Mouse (Mus musculus) cortical plate, adult 2 months (tissue): ENCODE results near the gene Nr2f6. TPM values are rescaled to one million over a fixed set of nuclear protein-coding genes. Genes with fewer than 3 reads are reported as not detected.

Experiments used
- H3K27ac ChIP-seq: fragments of 200-500 bp; 2 replicates; pipeline ENCODE4 v1.5.1; 2012; ENCODE audit warnings: low read length, control low read depth, inconsistent platforms; ENCODE audit not compliant: insufficient read depth
- H3K4me1 ChIP-seq: fragments of 200-500 bp; 2 replicates; pipeline ENCODE4 v1.6.1; 2011; ENCODE audit warnings: low read length; ENCODE audit not compliant: control insufficient read depth, insufficient read depth
- H3K4me3 ChIP-seq: fragments of 200-500 bp; 2 replicates; pipeline ENCODE4 v1.5.1; 2011; ENCODE audit warnings: mild to moderate bottlenecking, low read length, control low read depth; ENCODE audit not compliant: insufficient read depth
- CTCF ChIP-seq: fragments of 200-500 bp; IDR thresholded peaks from 2 replicates; pipeline ENCODE4 v1.5.1; 2011; ENCODE audit warnings: mild to moderate bottlenecking, control low read depth, low read length; ENCODE audit not compliant: insufficient read depth; ENCODE audit errors: extremely low read depth
- POLR2A ChIP-seq: fragments of 200-500 bp; IDR thresholded peaks from 2 replicates; pipeline ENCODE4 v1.6.1; 2011; ENCODE audit warnings: mild to moderate bottlenecking, low read length, control low read depth; ENCODE audit not compliant: insufficient read depth; ENCODE audit errors: extremely low read depth
- polyA plus RNA-seq: library from polyadenylated mRNA; depleted of rRNA; stranded (reverse); fragments of >200 nt; gene quantifications from 2 replicates; pipeline ENCODE4 v1.2.3, GENCODE M21; 2012

Nr2f6 gene
- polyA plus RNA-seq, 1 experiment = 38.9 TPM

DNA sequence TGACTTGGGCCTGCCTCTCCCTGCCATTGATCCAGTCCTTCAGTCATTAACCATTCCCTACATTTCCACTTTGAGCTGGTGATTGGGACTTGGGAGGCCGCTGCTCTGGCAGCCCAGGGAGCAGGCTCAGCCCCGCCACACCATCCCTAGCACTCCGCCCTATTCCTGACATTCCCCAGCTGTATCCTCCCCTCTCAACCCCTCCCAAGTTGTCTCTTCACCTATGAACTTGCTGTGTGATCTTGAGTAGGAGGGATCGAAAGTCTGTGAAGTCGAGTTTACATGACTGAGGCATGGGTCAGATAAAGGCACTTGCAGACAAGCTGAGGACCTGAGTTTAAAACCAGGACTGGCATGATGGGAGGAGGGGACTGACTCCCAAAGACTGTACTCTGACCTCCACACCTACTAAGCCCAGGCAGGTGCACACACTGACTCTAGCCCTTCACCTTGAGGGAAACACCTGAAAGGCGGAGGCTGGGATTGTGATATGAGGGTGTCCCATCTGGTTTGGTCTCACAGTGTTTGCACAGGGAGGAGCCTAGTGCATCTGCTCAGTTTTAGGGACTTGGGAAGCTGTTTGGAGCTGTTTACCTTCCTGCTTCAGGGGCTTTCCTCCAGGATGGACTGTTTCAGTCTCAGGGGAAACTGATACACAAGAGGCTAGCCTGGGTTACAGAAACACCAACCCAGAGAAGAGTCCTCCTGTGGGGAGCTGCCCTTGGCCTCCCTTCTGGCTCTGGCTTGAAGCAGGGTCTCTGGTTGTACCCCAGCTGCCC is 21.5 kb upstream of the Nr2f6 start:
- no peak overlapping the region for H3K4me3 ChIP-seq
- TF ChIP-seq POLR2A = no peak
- no peak for TF ChIP-seq CTCF
- H3K4me1 ChIP-seq = 0 out of 2 replicates have a peak, but pooled peaks cover 1% of the 10 kb centered on the region
- H3K27ac ChIP-seq = no peak overlapping the region

DNA sequence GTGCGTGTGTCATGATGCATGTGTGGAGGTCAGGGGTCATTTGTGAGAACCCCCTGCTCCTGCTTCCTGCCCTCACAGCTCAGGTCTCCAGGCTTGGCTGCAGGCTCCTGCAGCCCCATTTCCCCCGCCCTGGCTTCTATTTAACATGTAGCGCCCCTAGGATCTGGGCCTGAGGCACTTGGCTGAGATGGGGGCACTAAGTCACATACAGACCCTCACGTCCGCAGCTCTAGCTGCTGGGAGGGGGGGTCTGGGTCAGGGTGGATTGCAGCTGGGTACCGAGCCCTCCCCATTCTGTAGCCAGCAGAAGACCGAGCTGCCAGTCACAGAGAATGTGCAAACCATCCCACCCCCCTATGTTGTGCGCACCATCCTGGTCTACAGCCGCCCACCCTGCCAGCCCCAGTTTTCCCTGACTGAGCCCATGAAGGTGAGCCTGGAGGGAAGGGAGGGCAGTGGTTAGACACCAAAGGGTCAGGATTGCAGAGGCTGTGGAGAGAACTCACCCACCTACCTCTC is 20.7 kb upstream of the Nr2f6 start:
- Histone ChIP-seq H3K27ac (no peak overlapping the region), H3K4me3 (no peak overlapping the region), H3K4me1 (0 out of 2 replicates have a peak, but pooled peaks cover 1% of the 10 kb centered on the region)
- no peak for TF ChIP-seq POLR2A
- TF ChIP-seq CTCF = no peak

DNA sequence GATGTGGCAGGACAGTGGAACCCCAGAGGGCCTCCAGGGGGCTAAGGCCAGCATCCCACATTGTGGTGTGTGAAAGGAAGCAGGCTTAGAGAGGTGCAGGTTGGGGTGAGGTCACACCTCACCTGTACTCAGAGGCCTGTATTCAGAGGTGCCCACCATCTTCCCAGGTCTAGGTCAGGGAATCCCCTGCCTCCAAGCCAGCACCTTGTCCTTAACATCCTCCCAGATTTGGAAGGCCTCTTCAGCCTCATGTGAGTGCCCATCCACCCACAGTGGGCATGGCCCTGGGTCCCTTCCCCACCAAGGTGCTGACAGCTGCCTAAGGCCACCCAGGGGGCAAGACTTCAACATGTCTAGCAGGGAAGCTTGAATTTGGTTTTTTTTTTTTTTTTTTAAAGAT is 19.7 kb upstream of the Nr2f6 start:
- Histone ChIP-seq H3K27ac (no peak overlapping the region), H3K4me3 (no peak overlapping the region), H3K4me1 (0 out of 2 replicates have a peak, but pooled peaks cover 1% of the 10 kb centered on the region)
- TF ChIP-seq CTCF (no peak), POLR2A (no peak)

DNA sequence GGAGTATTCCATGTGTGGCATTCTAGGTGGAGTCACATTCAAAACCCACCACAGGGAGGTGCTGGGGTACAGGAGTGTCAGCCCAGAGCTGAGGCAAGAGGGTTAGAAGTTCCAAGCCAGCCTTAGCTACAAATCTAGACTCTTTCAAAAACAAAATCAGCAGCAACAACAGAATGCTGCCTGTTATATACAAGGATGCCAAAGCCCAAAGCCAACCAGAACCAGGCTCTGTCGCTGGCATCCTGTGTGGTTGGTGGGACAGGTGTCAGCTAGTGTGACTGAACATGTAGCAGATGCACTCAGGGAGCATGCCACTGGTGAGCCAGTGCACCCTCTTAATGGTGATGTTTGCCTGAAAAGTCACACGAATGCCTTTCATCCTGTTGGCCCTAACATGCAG is 19.1 kb upstream of the Nr2f6 start:
- Histone ChIP-seq H3K4me1 (0 out of 2 replicates have a peak, but pooled peaks cover 1% of the 10 kb centered on the region), H3K27ac (no peak overlapping the region), H3K4me3 (no peak overlapping the region)
- TF ChIP-seq CTCF (no peak), POLR2A (no peak)

DNA sequence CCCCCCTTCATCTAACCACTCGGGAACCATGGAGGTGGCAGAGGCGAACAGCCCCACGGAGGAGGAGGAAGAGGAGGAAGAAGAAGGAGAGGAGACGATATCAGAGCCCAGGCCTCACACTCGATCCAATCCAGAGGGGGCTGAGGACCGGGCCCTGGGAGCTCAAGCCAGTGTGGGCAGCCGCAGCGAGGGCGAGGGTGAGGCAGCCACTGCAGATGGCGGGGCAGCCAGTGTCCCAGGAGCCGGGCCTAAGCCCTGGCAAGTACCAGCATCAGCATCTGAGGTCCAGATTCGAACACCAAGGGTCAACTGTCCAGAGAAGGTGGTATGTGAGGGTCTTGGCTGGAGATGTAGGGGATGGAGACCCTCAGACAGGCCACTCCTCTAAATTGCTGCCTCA is 15.9 kb upstream of the Nr2f6 start:
- Histone ChIP-seq H3K4me1 (no peaks in the 10 kb centered on the region), H3K4me3 (peak overlapping the region; percentile 64; the same call in 1 of the 2 replicates), H3K27ac (no peak overlapping the region)
- no peak for TF ChIP-seq POLR2A
- no peak for TF ChIP-seq CTCF

DNA sequence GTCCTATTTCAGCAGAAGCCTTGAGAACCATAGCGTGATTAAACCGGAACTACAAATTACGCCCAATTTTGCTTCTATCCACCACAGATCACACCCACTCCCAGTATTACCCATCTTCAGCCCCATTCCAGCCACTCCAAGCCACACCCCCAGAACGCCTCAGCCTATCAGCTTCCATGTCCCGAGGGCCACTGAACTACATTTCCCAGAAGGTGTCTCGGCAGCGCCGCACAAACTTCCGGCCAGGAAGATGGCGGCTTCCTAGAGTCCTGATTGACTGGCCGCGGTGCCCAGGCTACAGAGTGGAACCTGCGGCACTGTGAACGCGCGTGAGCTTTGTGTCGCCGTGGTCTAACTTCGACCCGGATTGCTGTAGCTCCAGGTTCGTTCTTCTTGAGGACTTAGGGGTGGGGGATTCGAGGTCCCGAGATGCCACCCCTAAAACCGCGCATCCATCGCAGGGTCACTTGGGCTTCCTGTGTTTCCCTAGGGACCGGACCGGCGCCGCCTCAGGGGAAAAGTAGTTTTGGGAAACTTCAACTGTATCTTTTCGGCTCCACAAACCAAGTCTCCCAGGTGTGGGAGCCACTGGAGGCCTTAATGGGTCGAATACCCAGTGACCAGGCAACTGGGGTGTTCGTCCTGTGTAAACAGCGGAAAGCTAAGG is 15.0 kb upstream of the Nr2f6 start, which contains the start of gene Babam1:
Gene Babam1 (plus strand): TSS at position 223 of the 667 bp plus-strand sequence.
- Histone ChIP-seq H3K27ac (peak within 1 kb of the TSS; percentile 4), H3K4me3 (peak within 1 kb of the TSS; percentile 64), H3K4me1 (no peaks in the 10 kb centered on the region)
- TF ChIP-seq POLR2A (peak; percentile 78), CTCF (no peak)

DNA sequence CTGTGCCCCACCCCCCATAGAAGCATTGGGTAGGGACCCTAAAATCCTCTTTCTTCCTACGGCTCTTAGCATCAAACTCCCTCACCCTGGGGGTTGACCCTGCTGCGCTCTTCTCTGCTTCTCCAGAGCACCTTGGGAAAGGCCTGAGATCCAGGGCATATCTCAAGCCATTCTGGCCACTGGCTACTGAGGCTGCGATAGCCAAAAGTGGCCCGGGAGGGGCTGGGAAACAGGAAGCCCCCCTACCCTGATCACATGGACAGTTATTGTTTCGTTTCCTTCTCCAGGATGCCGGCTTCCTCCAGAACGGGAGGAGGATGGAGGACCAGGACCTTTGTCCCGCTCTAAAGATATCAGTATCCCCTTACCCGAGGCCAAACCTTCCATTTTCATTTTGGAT is 13.9 kb upstream of the Nr2f6 start, which contains the start of gene Ushbp1:
Gene Ushbp1 (minus strand): TSS at position 174 of the 400 bp plus-strand sequence.
- H3K4me3 ChIP-seq = peak within 1 kb of the TSS; percentile 64
- TF ChIP-seq POLR2A (no peak), CTCF (no peak)
- H3K4me1 ChIP-seq = no peaks in the 10 kb centered on the region
- H3K27ac ChIP-seq = peak within 1 kb of the TSS; percentile 79

DNA sequence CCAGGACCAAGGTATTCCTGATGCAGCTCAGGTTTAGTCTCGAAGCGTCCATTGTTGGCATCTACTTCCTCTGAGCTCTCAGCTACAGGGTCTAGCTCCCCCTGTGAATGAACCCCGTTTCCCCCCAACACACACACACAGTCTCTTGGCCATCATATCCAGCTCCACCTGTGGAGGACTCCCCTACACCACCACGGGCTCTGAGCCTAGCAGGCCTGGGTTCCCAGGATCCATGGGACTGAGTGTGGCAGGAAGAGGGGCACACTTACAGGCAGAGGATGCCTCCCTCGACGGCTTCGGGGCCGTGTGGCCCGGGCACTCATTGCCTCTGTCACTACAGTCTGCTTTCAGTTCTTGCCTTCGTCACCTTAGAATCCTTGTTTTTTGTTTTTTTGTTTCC is 13.3 kb upstream of the Nr2f6 start:
- no peak for TF ChIP-seq POLR2A
- no peak for TF ChIP-seq CTCF
- no peaks in the 10 kb centered on the region for H3K4me1 ChIP-seq
- peak overlapping the region; percentile 79; the same call in 1 of the 2 replicates for H3K27ac ChIP-seq
- H3K4me3 ChIP-seq = 0 out of 2 replicates have a peak overlapping the region, but pooled peaks have one; percentile 6

DNA sequence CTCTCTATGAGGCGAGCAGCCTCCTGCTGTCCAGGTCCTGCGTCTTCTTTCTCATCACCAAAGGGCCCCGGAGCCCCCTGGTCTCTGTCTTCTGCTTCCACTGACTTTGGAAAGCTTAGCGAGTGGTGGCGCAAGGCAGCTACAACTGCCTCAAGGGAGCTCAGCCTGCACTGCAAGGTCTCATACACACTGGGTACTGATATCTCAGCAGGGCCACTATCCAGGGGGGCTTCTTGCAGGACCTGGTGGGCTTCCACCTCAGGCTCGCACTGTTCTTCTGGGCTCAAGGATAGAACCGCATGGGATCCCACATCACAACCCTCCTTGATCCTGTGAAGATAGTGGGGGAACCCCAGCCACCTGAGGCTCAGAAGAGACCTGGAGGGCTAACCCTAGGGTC is 12.7 kb upstream of the Nr2f6 start:
- H3K4me1 ChIP-seq = no peaks in the 10 kb centered on the region
- H3K4me3 ChIP-seq = 0 out of 2 replicates have a peak overlapping the region, but pooled peaks have one; percentile 6
- no peak for TF ChIP-seq CTCF
- no peak for TF ChIP-seq POLR2A
- no peak overlapping the region for H3K27ac ChIP-seq

DNA sequence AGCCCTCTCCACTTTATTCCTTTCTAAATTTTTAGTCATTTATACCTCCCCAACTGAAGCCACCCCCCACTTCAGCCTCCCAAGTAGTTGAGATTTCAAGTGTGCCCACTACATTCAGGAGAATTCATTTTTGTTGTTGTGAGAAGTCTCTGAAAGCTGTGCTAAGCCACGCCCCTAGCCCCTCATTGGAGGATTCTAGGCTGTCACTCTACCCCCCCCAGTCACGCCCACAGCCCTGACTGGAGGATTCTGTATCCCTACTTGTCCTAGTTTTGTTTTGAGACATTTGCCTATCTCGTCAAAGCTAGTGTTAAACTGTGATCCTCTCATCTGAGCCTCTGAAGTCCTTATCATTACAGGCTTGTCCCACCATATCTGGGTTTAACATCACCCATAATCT is 11.1 kb upstream of the Nr2f6 start:
- Histone ChIP-seq H3K27ac (no peak overlapping the region), H3K4me1 (no peaks in the 10 kb centered on the region), H3K4me3 (no peak overlapping the region)
- no peak for TF ChIP-seq CTCF
- no peak for TF ChIP-seq POLR2A
